Mouse (Mus musculus) thymus, adult 2 months (tissue): ENCODE data around the gene Pard6b.

ENCODE experiments used
- CTCF ChIP-seq: fragments of 200-500 bp; IDR thresholded peaks from 2 replicates; pipeline ENCODE4 v1.5.1; 2012; ENCODE audit warnings: mild to moderate bottlenecking, control low read depth, low read length, moderate library complexity, borderline replicate concordance; ENCODE audit not compliant: control insufficient read depth, poor library complexity, insufficient read depth; ENCODE audit errors: extremely low read depth
- POLR2A ChIP-seq: fragments of 200-500 bp; IDR thresholded peaks from 2 replicates; pipeline ENCODE4 v1.6.1; 2012; ENCODE audit warnings: mild to moderate bottlenecking, low read length, control low read depth, moderate library complexity; ENCODE audit not compliant: control insufficient read depth, poor library complexity, insufficient read depth; ENCODE audit errors: extremely low read depth

DNA sequence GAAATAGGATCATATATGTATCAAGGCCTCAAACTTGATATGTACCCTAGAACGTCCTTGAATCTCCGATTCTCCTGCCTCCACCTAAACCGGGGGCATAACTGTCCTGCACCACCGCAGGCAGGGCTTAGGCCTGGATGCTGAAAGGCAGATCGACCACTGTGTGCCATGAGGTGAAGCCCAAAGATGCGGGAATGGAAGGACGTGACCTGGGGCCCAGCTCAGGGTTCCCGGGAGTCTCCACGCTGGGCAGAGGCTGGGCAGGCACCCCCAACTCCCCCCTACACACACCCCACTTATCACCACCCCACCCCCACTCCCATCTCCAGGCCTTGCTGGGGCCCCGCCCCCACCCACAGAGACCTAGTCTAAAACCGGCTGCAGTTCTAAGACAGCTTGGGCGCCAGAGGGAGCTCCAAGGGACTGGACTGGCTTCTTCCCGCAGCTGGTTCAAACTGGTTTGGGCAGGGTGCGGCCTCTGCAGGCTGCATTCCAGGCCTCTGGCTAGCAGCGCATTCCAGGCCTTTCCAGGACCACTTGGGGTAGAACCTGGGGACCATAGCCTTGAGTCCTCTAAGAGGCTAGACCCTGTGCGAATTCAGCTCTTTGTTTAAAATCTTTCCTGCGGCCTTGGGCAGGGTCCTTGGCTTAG, 34.0 kb downstream of the Pard6b start:
- TF ChIP-seq POLR2A (no peak), CTCF (no peak)
